Mouse (Mus musculus) naive thymus-derived CD4-positive, alpha-beta T cell, adult 2 months (primary cell): Measurements from ENCODE around the gene Polr2j.
"Not testable (repeated sequence)": the region's sequence is repeated elsewhere in the genome, so short reads cannot be mapped to it uniquely, and the experiment has no call there.

Experiments used
- DNase-seq: peaks from one replicate; pipeline ENCODE4 v3.0.0-alpha.2; 2011; ENCODE audit warnings: low read depth

Polr2j gene

DNA sequence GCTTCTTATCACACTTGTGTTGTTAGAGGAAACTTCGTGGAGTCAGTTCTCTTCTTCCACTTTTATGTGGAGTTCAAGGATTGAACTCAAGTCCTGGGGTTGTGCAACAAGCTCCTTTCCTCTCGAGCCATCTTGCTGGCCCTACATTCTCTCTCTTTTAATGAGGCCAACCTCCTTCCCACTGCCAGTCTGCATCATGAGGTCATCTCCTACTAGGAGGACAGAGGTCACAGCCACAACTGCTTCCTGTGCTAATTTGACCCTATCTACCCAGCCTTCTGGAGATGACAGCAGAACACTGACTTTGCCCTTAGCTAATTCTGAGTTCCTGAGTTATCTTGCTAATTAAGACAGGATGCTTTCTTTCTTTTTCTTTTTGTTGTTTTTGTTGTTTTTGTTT lies 7.9 kb upstream of the Polr2j start:
- no peak for DNase-seq

DNA sequence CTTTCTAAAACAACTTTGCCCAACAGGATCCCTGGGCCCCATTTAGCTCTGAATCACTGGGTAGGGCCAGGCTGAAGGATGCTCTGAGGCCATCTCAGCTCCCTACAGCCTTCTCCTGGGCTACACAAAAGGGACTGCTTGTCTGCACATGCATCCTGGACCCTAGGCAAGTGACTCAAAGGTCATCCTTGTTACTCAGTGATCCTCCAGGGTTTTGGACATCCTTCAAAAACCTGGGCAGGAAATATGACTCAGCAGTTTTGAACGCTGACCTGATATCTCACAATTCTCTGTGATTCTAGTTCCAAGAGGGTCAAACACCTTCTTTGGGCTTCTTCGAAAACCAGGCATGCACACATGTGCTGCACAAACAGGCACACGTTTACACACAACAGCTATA lies 7.4 kb upstream of the Polr2j start:
- no peak for DNase-seq

DNA sequence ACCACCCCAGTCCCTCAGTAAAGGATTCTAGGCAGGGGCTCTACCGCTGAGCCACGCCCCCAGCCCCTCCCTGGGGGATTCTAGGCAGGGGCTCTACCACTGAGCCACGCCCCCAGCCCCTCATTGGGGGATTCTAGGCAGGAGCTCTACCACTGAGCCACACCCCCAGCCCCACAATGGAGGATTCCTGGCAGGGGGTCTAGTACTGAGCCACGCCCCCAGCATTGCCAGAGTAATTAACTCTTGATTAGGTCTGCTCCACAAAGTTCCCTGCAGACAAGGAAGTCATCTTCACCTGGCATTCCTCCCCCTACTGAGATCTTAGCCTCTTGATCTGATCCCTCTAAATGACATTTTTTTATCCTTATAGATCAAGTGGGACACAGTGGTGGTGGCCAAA lies 2.9 kb upstream of the Polr2j start:
- DNase-seq, result not testable (repeated sequence)

DNA sequence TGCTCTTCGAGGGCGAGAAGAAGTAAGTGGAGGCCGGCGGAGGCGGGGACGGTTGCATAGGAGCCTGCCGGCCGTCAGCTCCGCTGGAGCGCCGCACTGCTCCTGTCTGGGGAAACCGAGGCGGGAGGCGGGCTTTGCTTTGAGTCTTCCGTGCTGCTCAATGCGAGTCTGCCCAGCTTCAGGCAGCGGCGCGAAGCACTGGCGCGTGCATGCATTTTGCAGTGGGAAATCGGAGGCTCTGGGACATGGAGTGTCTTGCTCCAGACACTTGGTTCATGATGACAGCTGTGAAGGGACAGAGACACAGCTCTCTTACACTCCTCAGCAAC lies 317 bp downstream of the Polr2j start:
- DNase-seq, result no peak

DNA sequence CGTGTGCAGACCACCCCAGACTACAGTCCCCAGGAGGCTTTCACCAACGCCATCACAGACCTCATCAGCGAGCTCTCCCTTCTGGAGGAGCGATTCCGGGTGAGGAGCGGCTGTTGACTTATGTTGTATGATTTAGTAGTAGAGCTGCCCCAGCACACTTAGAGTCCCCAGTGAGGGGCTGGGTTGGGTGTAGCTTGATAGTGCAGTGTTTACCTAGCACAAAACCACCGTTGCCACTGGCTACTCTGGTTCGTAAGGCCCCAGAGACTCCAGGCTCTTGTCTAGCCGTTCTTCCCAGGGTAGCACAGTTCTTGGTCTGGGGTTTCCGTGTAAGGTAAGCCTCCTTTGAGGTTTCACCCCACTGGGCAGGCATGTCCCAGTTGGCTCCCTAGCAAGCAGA lies 5.7 kb downstream of the Polr2j start:
- DNase-seq, result no peak

DNA sequence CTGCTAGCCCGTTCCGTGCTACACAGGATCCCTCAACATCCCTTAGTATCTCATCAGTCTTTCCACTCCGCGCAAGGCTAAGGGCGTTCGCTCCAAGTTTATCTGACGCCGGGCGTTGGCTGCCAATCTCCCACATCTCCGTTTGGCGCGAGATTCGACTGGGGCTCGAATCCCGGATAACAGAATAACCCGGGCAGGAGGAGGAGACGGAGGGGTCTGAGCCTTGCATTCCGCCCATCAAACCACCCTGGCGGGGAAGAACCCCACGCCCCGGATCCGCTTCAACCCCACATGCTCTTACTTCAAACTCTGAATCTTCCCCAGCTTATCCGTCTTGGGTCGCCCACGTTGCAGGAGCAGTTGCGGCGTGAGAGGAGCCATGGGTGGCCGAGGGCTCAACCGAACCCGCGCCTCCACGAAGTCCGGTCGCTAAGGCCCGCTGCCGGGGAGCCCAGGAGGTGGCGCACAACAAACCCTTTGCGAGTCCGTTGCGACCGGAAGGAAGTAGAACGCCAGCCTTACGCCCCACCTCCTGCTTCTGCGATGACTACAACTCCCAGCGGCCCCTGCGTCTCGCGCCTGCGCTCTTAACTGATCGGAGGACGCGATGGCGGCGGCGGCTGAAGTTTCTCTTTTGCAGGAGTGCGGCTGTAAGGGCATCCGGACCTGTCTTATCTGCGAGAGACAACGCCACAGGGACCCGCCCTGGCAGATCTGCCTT lies 19.3 kb downstream of the Polr2j start, which contains the start of the genes Lrwd1 and Alkbh4:
Gene Lrwd1, minus strand, starts transcription at position 504 of the 721 bp plus-strand sequence.
Gene Alkbh4, plus strand, starts transcription at position 576 of the 721 bp plus-strand sequence.
- DNase-seq, result peak; percentile 98

DNA sequence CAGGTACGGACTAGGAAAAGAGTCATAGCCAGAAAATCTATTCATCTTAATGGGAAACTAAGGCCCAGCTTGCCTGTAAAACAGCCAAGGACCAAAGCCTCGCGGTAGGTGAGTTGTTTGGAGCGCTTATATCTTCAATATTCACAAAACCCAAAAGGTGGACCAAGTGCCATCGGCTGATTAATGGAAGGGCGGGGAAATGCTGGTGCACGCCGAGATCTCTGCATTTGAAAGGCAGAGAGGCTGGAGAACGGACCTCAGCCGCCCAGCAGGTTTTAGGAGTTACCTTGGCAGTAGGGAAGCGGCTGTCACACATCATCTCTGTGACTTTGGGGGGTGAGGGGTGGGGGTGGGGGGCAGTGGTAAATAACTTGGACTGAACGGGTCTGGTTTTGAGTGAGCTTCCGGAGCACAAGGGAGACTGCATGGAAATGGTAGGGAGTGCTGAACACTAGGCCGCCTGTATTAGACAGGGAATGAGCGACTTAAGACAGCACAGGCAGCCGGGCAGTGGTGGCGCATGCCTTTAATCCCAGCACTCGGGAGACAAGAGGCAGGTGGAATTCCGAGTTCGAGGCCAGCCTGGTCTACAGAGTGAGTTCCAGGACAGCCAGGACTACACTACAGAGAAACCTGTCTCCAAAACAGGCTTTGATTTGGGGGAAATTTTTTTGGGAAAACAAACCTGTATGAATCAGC lies 20.0 kb downstream of the Polr2j start:
- no peak for DNase-seq

DNA sequence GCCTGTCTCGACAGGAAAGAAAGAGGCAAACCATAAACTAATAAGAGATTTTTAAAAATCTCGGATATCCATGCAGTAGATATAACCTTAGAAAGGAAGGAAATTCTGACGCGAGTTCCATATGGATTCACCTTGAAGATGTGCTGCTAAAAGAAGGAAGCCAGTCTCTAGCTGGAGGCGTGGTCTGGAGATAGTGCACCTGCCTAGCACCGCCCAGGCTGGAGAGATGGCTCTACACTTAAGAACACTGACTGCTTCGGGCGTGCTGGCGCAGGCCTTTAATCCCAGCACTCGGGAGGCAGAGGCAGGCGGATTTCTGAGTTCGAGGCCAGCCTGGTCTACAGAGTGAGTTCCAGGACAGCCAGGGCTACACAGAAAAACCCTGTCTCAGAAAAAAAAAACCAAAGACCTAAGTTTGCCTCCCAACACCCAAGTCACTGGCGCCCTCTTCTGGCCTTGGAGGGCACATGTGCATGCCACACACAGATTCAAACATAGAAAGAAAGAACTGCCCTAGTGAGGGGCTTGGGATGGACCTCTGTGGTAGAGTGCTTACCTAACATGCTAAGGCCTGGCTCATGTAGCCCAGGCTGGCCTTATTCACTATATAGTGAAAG lies 21.3 kb downstream of the Polr2j start:
- peak; percentile 85 for DNase-seq

DNA sequence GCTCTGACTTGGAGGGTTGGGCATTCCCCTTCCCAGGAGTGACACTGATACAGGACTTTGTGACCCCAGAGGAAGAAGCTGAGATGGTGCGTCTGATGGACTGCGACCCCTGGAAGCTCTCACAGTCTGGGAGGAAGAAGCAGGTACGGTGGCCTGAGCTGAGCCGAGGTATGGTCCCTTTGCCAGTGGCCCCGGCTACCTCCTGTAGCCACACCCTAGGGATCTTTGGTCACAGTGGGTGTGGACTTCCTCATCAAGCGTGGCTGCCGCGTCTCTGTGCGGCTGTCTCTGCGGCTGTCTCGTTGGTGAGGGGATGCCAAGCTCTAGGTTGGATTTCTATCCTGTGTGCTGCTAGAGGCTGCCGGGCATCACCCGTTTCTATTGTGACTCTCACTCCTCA lies 23.0 kb downstream of the Polr2j start:
- DNase-seq, result no peak

DNA sequence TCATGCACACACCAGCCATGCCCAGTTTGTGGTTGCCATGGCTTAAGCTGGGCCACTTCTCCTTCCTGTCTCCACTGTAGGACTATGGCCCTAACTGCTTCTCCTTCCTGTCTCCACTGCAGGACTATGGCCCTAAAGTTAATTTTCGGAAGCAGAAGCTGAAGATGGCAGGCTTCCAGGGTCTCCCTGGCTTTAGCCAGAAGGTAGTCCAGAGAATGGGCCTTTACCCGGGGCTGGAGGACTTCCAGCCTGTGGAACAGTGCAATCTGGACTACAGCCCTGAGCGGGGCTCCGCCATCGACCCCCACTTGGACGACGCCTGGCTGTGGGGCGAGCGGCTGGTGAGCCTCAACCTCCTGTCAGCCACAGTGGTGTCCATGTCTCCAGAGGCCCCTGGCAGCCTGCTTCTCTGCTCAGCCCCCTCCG lies 23.6 kb downstream of the Polr2j start:
- no peak for DNase-seq

DNA sequence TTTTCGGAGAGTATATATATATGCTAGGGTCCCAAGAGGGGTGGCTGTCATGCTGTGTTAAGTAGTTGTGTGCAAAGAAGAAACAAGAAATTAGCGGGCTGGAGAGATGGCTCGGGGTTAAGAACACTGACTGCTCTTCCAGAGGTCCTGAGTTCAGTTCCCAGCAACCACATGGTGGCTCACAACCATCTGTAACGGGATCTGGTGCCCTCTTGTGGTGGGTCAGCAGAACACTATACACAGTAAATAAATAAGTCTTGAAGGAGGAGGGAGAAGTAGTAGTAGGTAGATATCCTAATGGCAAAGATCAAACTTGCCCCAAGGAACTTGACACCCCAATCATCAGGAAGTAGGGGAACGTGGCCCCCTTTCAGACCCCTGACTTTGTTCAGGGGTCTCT lies 26.3 kb downstream of the Polr2j start:
- DNase-seq, result peak; percentile 55

DNA sequence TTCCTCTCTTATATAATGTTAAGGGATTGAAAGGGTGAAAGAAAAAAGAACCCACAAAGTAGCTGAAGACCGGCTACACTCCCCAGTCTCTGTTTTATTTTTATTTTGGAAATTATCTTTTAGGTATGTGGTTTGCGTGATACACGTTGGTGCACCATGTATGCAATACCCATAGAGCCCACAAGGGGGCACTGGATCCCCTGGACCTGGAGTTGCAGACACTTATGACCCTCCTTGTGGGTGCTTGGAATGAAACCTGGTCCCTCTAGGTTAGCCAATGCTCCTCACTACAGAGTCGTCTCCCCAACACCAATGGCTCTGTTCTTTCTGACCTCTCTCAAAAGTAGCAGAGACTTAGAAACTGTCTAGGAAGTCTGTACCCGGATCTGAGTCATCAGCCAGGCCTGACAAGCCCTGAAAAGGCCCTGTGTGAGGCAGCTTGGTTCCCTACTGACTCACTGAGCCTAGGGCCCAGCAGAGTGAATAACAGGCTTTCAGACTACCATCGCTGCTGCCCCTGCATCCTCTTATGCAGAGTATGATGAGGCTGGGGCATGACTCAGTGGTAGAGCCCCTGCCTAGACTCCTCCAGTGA lies 26.8 kb downstream of the Polr2j start:
- DNase-seq, result peak; percentile 58

DNA sequence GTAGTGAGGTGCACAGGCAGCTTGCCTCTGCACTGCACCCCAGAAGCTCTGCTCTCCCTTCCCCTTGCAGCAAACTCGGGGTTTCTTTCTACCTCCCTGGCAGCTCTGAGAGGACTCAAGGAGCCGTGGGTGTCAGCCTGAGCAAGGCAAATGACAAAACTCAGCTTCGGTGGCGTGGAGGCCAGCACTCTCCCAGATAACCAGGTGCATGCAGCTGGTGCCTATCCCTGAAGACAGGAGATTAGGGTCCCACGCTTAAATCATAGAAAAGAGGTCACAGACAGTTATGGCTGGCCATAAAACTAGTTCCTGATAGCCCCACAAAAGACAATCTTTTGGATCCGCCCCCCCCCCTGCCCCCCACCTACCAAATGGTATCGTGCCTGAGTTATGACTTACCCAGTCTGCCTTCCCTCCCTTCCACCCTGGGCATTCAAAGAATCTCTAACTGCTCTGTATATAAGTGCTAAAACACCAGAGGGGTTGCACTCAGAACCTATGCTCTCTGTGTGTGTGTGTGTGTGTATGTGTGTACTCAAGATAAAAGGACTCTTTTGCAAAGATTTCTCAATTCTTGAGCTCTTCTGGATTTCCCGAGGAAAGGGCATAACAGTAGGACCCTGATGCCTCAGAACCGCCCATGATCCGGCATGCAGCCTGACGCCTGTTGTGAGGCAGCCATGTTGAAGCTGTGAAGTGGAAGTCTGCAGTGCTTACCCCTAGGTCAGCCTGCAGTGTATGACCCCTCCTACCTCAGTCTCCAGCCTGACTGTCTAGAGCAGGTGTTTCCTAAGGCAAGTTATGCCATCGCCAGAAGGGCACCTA lies 28.4 kb downstream of the Polr2j start:
- DNase-seq, result peak; percentile 40

DNA sequence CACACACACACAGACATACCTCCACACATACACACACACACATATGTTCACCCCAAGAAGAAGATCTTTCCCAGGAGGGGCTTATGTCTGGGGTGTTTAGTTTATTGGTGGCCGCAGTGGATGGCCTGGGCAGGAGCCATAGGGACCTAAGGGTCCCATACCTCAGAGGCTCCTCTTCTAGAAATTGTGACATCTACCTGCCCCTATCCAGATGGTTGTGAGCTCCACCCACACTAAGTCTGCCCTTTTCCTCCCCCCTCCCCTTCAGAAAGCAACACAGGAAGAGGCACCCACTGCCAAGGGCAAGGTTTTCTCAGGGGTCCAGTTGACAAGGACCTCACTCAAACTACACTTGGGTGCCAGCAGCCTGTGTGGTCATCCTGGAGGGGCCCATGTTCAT lies 30.5 kb downstream of the Polr2j start:
- DNase-seq, result peak; percentile 77

DNA sequence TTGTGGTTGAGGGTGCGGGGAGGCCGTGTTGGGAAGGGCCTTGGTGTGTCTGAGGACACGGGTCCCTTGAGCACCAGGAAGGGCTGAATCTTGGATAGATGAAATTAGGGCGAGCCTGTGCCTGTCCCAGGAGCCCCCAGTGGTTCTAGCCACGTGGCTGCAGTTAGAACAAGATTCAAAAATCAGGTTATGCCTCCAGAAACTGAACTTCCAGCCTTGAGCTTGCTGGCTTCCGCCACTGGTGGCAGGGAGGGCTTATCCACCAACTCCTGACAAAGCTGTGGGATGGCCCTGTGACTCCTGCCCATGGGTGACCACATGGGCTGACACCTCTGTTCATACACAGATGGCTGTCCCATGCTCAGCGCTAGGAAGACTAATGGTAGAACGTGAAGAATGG lies 31.3 kb downstream of the Polr2j start:
- no peak for DNase-seq

DNA sequence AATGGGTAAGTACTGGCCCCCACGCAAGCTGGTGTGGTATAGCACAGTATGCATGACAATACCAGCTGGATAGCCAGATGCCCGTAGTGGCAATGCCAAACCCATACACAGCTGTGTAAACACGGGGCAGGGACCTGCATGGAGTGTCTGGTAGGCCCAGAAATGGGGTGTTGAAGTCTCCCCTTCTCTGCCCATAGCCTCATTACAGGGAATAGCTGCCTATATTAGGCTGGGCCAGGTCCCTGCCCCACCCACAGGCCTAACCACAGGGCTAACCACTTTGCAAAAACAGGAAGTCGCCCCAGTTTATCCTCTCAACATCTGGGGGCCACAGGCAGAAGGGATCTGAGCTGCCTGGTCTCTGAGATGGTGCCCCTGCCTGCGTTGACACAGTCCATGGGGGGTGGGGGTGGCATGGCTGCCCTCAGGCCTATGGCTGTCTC lies 32.7 kb downstream of the Polr2j start:
- DNase-seq, result peak; percentile 55

DNA sequence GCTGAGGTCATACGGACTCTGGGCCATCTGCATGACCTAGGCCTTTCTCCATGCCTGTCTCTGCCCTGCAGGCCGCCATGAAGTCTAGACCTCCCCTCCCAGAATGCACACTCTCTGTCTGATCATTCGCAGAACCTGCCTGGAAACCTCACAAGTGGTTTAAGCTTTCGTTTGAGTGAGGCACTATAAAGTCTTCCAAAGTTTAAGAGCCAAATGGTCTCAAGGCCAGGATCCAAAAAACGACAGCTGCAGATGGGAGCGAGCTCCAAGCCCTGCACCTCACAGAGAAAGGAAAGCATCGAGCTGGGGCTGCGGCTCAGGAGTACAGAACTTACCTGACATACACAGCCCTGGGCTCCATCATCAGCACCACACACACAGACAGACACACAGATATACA lies 35.9 kb downstream of the Polr2j start:
- no peak for DNase-seq

DNA sequence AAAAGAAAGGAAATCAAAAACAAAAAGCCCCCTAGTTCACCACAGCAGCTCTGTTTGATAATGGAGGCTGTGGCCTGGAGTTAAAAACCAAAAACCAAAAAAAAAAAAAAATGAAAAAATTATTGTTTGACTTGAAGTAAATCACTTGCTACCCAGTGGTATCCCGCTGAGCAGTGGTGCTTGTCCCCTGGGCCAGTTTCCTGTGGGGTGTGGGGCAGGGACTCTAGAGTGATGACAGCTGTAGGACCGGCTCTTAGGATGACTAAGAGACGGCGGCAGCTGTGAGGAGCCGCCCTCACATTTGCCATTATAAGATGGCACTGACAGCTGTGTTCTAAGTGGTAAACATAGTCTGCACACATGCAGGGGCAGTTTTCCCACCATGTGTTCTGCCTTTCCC lies 39.0 kb downstream of the Polr2j start:
- DNase-seq, result no peak

DNA sequence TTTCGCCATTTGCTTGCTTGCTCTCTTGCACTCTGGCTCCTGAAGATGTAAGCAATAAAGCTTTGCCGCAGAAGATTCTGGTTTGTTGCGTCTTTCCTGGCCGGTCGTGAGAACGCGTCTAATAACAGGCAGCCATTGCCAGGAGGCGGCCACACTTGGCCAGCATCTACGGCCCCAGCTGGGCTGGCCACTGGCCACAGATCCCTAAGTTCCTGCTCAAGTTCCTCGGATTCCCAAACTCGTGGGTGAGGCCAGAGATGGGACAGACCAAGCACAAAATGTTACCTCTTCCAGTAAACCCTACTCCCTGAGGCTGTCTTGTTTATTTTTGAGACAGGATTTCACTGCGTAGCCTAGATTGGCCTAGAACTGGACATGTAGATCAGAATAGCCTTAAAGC lies 43.7 kb downstream of the Polr2j start:
- not testable (repeated sequence) for DNase-seq

DNA sequence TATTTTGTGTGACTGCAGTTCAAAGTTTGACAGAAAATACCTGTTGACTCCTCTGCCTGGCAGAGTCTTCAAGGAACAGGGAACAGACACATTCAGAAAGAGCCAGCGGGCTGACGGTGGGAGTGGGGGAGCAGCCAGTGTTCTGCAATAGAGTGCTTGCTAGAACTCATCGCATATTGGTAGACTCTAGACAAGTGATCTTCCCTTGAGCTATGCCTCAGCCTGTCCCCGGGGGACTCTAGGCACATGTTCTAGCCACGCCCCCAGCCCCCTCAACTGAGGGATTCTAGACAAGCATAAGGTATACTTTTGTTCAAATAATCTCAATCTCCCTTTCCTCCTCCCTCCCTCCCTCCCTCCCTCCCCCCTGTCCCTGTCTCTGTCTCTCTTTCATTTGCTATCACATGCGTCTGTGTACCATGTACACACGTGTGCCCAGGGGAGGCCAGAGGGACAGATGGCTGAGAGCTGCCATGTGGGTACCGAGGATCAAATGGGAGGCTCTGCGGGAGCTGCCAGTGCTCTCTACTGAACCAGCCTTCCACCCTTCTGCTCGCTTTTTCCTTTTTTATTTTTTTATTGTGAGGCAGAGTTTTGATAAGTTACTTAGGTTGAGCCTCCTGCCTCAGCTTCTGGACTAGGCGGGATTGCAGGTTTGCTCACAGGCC lies 47.5 kb downstream of the Polr2j start:
- DNase-seq, result no peak

DNA sequence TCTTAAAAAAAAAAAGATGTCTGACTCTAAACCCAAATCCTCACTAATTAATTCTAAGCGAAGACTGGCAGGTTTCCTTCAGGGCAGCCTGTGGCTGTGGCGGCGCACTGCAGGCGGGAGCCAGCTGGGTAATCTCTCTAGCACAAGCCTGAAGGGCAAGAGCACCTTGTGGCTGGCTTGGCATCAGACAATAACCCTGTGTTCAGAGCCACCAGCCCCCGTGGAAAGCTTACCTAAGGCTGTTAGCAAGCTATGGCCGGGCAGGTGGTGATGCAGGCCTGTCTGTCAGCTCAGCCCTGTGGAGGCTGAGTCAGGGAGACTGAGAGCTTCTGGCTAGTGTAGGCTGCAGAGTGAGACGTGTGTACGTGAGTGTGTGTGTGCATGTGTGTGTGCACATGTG lies 48.8 kb downstream of the Polr2j start:
- no peak for DNase-seq
